Mouse (Mus musculus) neural tube, embryonic 14.5 days (tissue): Measurements from ENCODE around the gene Tmem129. TPM values are rescaled to one million over a fixed set of nuclear protein-coding genes. Genes with fewer than 3 reads are reported as not detected.

Source experiments
- ATAC-seq: fragments of 200-750 bp; cut with Nextera tagmentation; 2 replicates; pipeline ENCODE4 v1.8.0; 2017; ENCODE audit warnings: low read depth, mild to moderate bottlenecking, moderate TSS enrichment, moderate library complexity
- H3K27ac ChIP-seq: fragments of 300-500 bp; sonication (generic); 2 replicates; pipeline ENCODE4 v1.5.1; 2014; ENCODE audit warnings: low read depth, mild to moderate bottlenecking, control low read depth, low read length, moderate library complexity, mixed read lengths
- H3K27me3 ChIP-seq: fragments of 300-500 bp; sonication (generic); 2 replicates; pipeline ENCODE4 v1.6.1; 2014; ENCODE audit warnings: low read length; ENCODE audit not compliant: control insufficient read depth, insufficient read depth
- H3K36me3 ChIP-seq: fragments of 300-500 bp; sonication (generic); 2 replicates; pipeline ENCODE4 v1.6.1; 2014; ENCODE audit warnings: low read length, mixed read lengths; ENCODE audit not compliant: control insufficient read depth, insufficient read depth
- H3K4me1 ChIP-seq: fragments of 300-500 bp; sonication (generic); 2 replicates; pipeline ENCODE4 v1.6.1; 2014; ENCODE audit warnings: low read length; ENCODE audit not compliant: control insufficient read depth, insufficient read depth
- H3K4me2 ChIP-seq: fragments of 300-500 bp; sonication (generic); 2 replicates; pipeline ENCODE4 v1.6.1; 2014; ENCODE audit warnings: mild to moderate bottlenecking, low read depth, low read length, control low read depth
- H3K4me3 ChIP-seq: fragments of 300-500 bp; sonication (generic); 2 replicates; pipeline ENCODE4 v1.5.1; 2014; ENCODE audit warnings: low read depth, low read length, control low read depth, mixed read lengths
- H3K9ac ChIP-seq: fragments of 300-500 bp; sonication (generic); replicated peaks from 2 replicates; pipeline ENCODE4 v1.6.1; 2014; ENCODE audit warnings: low read depth, mild to moderate bottlenecking, control low read depth, low read length, mixed read lengths
- H3K9me3 ChIP-seq: fragments of 300-500 bp; sonication (generic); 2 replicates; pipeline ENCODE4 v1.6.1; 2016; ENCODE audit warnings: low read length; ENCODE audit not compliant: control insufficient read depth
- WGBS: fragments of 180-500 bp; shearing (Covaris S2); extraction: QIAGEN DNeasy Blood & Tissue Kit; methylation state at CpG from one replicate; pipeline ENCODE4 v1.1.7; 2014; 5-methylcytosine and 5-hydroxymethylcytosine counted together
- polyA plus RNA-seq: library from polyadenylated mRNA; unstranded; fragments of >200 nt; fragmentation: Nextera tagmentation; extraction: Ambion mirVana; gene quantifications from 2 replicates; pipeline ENCODE4 v1.2.1, GENCODE M21; 2014

Gene Tmem129
- polyA plus RNA-seq, 1 experiment from 2014 or later = 27.6 TPM

DNA sequence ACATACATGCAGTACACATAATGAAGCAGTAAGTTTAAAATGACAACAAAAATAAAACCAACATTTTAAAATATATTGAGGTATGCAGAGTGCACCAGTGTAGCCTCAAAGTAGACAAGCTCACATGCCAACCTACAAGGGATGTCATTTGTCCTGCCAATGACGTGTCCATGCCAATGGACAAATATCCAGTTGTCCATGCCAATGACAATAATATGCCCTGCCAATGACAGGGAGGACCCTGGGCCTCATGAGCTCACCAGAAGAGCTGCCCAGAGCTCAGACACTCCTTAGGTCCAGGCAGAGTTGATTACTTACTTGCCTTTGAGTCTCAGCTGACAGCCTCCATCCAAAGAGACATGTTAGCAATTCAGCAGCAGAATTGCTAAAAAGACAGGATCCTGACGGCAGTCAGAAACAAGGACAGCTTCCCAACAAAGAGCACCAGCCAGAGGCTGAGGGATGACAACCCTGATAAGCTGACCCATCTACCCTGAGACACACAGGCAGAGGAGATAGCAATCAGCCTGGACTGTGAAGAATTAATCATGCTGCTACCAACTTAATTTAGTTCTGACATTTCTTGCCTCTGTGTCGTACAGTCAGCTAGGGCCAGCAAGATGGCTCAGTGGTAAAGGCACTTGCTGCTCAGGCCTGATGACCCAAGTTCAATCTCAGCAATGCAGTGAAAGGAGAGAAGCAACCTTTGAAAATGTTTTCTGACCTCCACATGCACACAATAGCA lies 20.4 kb downstream of the Tmem129 start:
- H3K36me3 ChIP-seq = peaks cover 6% of the 10 kb centered on the region
- no peak overlapping the region for H3K9ac ChIP-seq
- H3K9me3 ChIP-seq = no peaks in the 10 kb centered on the region
- WGBS = 84% methylated on average over 3 of the region's 3 CpGs
- no peak overlapping the region for H3K4me2 ChIP-seq
- H3K27ac ChIP-seq = no peak overlapping the region
- no peaks in the 10 kb centered on the region for H3K27me3 ChIP-seq
- H3K4me1 ChIP-seq = no peaks in the 10 kb centered on the region
- no peak for ATAC-seq
- no peak overlapping the region for H3K4me3 ChIP-seq

GRCm38 (mm10) chr5:33635361-33635760 lies 22.9 kb downstream of the Tmem129 start:
- no peak for ATAC-seq
- H3K9ac ChIP-seq = no peak overlapping the region
- no peaks in the 10 kb centered on the region for H3K9me3 ChIP-seq
- 94% methylated on average over 3 of the region's 3 CpGs for WGBS
- peaks cover 4% of the 10 kb centered on the region; the same call in 1 of the 2 replicates for H3K4me1 ChIP-seq
- H3K27ac ChIP-seq = no peak overlapping the region
- no peak overlapping the region for H3K4me3 ChIP-seq
- no peaks in the 10 kb centered on the region; the same call in 1 of the 2 replicates for H3K36me3 ChIP-seq
- H3K4me2 ChIP-seq = no peak overlapping the region
- no peaks in the 10 kb centered on the region for H3K27me3 ChIP-seq

GRCm38 (mm10) chr5:33632526-33632925 lies 25.7 kb downstream of the Tmem129 start:
- H3K36me3 ChIP-seq = no peaks in the 10 kb centered on the region
- H3K9me3 ChIP-seq = no peaks in the 10 kb centered on the region
- no peak overlapping the region for H3K4me2 ChIP-seq
- H3K4me1 ChIP-seq = peaks cover 11% of the 10 kb centered on the region
- WGBS = 88% methylated on average over 1 of the region's 1 CpGs
- H3K27me3 ChIP-seq = no peaks in the 10 kb centered on the region
- ATAC-seq = no peak
- no peak overlapping the region for H3K4me3 ChIP-seq
- H3K9ac ChIP-seq = no peak overlapping the region
- no peak overlapping the region for H3K27ac ChIP-seq

GRCm38 (mm10) chr5:33630615-33631014 lies 27.6 kb downstream of the Tmem129 start:
- H3K27ac ChIP-seq = no peak overlapping the region
- H3K4me2 ChIP-seq = peak overlapping the region; percentile 69; the same call in 1 of the 2 replicates
- WGBS = 81% methylated on average over 4 of the region's 4 CpGs
- H3K9me3 ChIP-seq = no peaks in the 10 kb centered on the region
- no peaks in the 10 kb centered on the region for H3K36me3 ChIP-seq
- H3K4me1 ChIP-seq = peaks cover 11% of the 10 kb centered on the region
- no peak for ATAC-seq
- no peak overlapping the region for H3K9ac ChIP-seq
- H3K4me3 ChIP-seq = peak overlapping the region; percentile 78; the same call in 1 of the 2 replicates
- H3K27me3 ChIP-seq = no peaks in the 10 kb centered on the region

- Histone ChIP-seq H3K9me3 (no peaks in the 10 kb centered on the region), H3K4me1 (peaks cover 11% of the 10 kb centered on the region), H3K36me3 (no peaks in the 10 kb centered on the region), H3K4me3 (peak overlapping the region; percentile 78), H3K27ac (peak overlapping the region; percentile 74), H3K4me2 (peak overlapping the region; percentile 69), H3K27me3 (no peaks in the 10 kb centered on the region), H3K9ac (peak overlapping the region; percentile 62)
- WGBS = 5% methylated on average over 9 of the region's 9 CpGs
- peak; percentile 25 for ATAC-seq
Observed at GRCm38 (mm10) chr5:33630061-33630460, 28.2 kb downstream of the Tmem129 start.

DNA sequence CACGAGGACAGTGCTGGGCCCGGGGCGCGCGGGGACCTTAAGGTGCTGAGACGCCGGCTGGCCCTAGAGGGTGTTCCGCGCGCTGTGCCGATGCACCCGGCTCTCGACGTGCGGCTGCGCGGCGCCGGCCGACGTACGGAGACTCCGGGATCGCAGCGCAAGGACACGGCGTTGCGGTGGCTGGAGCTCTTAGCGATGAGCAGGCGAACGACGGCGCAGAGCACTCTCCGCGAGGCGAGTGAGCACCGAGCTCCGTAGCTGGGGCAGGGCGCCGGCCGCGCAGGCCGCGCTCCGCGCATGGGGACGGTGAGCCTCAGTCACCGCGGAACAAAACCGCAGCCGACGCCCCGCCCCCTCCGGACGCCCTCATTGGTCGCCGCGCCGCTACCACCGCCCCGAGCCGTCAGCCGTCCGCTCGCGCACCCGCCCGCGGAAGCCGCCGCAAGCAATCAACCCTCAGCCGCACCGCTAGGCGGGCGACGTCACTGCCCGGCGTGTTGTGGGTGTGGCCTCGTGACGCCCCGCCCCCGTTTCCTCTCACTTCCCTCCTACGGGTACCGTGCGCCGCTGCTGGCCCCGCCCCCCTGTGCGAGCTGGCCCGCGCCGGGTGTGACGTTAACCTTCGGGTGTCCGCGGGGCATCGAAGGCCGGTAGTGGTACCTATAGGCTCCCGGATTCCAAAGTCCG lies 28.8 kb downstream of the Tmem129 start, which contains the start of the genes Fam53a and Gm9903:
Gene Fam53a (minus strand): TSS at position 335 of the 687 bp plus-strand sequence.
Gene Gm9903 (plus strand): TSS at position 625 of the 687 bp plus-strand sequence.
- Histone ChIP-seq H3K9ac (peak within 1 kb of the TSS; percentile 73), H3K27ac (peak within 1 kb of the TSS; percentile 90), H3K36me3 (no peaks in the 10 kb centered on the region), H3K9me3 (no peaks in the 10 kb centered on the region), H3K4me3 (peak within 1 kb of the TSS; percentile 78), H3K27me3 (no peaks in the 10 kb centered on the region), H3K4me2 (peak within 1 kb of the TSS; percentile 90), H3K4me1 (peaks cover 11% of the 10 kb centered on the region)
- peak; percentile 96 for ATAC-seq
- under 1% methylated on average over 81 of the region's 99 CpGs for WGBS

- Histone ChIP-seq H3K9ac (peak overlapping the region; percentile 73), H3K27me3 (no peaks in the 10 kb centered on the region), H3K4me2 (peak overlapping the region; percentile 90), H3K9me3 (no peaks in the 10 kb centered on the region), H3K4me1 (peaks cover 11% of the 10 kb centered on the region), H3K4me3 (peak overlapping the region; percentile 78), H3K27ac (peak overlapping the region; percentile 90), H3K36me3 (no peaks in the 10 kb centered on the region)
- WGBS = under 1% methylated on average over 24 of the region's 24 CpGs
- ATAC-seq = no peak
Observed at GRCm38 (mm10) chr5:33628820-33629300, 29.4 kb downstream of the Tmem129 start.

DNA sequence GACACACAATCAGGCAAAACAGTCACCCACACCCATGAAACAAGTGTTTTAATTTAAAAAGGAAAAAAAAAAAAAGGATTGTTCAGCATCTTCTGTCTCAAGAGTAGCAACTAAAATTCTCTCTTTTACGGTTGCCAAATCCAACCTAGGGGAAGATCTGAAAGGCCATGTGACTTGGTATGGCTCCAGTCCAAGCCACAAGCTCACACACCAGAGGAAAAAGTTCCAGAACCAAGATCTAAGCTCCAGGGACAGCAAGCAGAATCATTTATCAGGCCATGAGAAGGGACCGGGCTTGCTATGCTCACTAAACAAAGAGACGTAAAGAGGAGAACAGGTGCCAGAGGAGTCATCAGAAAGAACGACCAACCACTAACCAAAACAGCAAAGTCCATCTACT lies 30.2 kb downstream of the Tmem129 start:
- Histone ChIP-seq H3K4me3 (peak overlapping the region; percentile 78; the same call in 1 of the 2 replicates), H3K36me3 (no peaks in the 10 kb centered on the region), H3K4me2 (peak overlapping the region; percentile 90), H3K9ac (no peak overlapping the region), H3K27ac (no peak overlapping the region), H3K4me1 (peaks cover 11% of the 10 kb centered on the region), H3K9me3 (no peaks in the 10 kb centered on the region), H3K27me3 (no peaks in the 10 kb centered on the region)
- ATAC-seq = no peak
- WGBS = 18% methylated on average over 4 of the region's 4 CpGs

GRCm38 (mm10) chr5:33623766-33624165 lies 34.5 kb downstream of the Tmem129 start:
- no peak overlapping the region for H3K4me3 ChIP-seq
- no peak overlapping the region for H3K27ac ChIP-seq
- no peak for ATAC-seq
- peaks cover 4% of the 10 kb centered on the region; the same call in 1 of the 2 replicates for H3K4me1 ChIP-seq
- no peaks in the 10 kb centered on the region for H3K27me3 ChIP-seq
- no peak overlapping the region for H3K4me2 ChIP-seq
- no peaks in the 10 kb centered on the region for H3K9me3 ChIP-seq
- H3K36me3 ChIP-seq = no peaks in the 10 kb centered on the region
- 64% methylated on average over 3 of the region's 3 CpGs for WGBS
- no peak overlapping the region for H3K9ac ChIP-seq
